Mouse (Mus musculus): ENCODE measurements around the gene Rpsa.

The Rpsa gene

DNA sequence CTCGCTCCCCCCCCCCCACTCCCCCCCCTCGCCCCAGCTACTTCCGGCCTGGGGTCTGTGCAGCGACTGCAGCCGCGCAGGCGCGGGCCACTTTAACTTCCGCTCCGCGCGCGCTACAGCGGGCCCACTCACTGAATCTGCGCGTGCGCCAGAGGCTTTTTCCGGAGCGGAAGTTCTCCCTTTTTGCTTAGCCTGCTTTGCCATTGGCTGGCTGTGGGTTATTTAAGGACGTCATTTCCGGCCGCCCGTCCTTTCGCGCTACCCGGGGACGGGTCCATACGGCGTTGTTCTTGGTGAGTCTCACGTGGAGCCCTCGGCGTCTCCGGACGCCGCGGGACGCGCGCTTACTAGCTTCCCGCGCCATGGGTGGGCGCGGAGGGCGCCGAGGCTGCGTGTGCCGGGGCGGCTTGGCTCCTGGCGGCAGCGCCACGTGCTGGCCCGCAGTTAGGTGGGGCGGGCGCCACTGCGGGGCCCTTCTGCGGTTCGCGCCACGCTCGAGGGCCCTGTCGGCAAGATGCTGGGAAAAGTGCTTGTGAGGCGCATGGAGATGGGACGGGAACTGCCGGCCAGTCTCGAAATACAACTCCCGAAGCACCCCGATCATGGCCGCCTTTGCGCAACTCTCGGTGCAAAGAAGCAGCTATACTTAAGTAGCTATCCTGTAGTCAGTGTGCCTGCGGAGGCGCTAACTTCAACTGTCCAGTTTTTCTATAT, at the start of gene Rpsa:
Gene Rpsa (plus strand): TSS at position 152 of the 714 bp plus-strand sequence.
- DNase-seq (ENCODE audit: low read depth, low spot score), result peak; percentile 98

GRCm38 (mm10) chr9:120078241-120078640, 49.2 kb upstream of the Rpsa start:
- no peak for DNase-seq (ENCODE audit: low read depth, low spot score)

DNA sequence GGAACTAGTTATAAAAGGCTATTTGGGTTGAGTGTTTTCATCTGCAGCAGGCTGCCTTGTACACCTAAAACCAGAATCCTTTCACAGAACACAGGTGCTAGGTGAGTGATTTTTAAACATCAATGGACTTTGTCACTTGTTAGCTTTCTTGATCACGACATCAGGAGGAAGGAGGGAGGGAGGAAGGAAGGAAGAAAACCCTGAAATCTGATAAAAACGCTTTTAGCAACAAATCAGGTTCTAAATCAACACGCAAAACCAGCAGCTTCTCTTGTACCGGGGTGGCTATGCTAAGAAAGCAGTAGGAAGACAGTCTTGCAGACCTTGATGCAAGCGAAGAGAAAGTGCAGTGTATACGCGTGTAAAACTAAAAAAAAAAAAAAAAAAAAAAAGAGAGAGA, 47.6 kb upstream of the Rpsa start:
- no peak for DNase-seq (ENCODE audit: low read depth, low spot score)

DNA sequence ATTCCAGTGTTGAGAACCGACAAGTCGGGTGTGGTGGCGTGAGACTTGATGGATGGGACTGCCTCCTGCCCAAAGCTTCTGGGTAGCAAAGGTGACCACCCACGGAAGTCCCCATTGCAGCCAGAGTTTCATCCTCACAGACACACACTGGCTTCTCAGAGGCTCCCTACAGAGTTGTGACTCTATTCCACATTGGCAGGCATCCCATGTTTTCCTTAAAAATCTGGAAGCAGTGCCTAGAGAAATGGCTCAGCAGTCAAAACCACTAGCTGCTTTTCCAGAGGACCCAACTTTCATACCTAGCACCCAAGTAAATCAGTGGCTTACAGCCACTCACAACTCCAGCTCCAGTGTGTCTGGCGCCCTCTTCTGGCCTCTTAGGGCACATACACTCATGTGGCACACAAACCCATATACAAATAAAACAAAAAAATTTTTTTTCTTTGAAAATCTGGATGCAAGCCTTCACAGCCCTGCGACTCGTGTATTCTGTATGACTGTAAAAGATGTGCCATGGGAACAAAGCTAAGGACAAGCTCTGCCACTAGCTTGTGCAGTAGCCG, 46.9 kb upstream of the Rpsa start:
- DNase-seq (ENCODE audit: low read depth, low spot score), result no peak

- peak; percentile 47 for DNase-seq (ENCODE audit: low read depth, low spot score)
These were observed 46.2 kb upstream of the Rpsa start for GRCm38 (mm10) chr9:120081247-120081646.

DNA sequence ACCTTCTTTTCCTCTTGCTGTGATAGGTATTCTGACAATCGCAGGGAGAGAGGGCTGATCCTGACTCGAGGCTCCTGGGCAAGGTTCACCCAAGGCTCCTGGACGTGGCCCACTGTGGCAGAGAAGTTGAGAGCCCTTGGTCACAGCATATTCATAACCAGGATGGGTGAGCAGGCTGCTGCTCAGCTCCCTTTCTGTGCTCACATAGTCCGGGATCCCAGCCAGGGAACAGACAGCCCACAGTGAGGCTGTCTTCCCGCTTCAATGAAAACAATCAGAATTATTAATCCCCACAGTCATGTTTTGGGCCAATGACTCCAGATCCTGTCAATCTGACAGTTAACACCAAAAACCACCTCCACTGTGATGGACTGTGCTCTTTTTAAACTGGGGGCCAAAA, 45.5 kb upstream of the Rpsa start:
- DNase-seq (ENCODE audit: low read depth, low spot score), result no peak

GRCm38 (mm10) chr9:120082691-120083090, 44.8 kb upstream of the Rpsa start:
- no peak for DNase-seq (ENCODE audit: low read depth, low spot score)

DNA sequence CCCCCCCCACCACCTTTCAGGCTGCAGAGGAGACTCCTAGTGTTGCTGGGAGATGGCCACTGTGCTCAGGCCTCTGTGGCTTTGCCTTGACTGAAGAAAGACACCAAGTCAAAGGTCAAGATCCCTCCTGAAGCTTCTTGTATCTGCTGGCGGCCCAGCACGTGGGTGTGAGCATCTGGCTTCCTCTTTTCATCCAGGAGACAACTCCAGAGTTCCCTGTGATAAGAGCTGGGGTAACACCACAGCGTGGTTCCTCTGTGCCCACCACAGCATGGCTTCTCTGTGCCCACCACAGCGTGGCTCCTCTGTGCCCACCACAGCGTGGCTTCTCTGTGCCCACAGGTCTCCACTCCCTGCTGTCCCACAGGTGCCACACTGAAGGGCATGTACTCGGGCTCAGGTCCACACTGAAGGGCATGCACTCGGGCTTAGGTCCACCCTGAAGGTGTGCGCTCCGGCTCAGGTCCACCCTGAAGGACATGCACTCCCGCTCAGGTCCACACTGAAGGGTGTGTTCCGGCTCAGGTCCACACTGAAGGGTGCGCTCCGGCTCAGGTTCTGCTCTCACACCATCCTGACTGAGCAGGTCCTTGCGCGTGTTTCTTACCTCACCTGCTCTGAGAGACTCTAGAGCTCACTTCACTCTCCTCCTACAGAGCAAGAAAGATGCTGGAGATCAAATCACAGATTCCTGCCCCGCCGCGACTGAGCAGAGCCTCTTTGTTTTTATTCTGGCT, 44.2 kb upstream of the Rpsa start:
- no peak for DNase-seq (ENCODE audit: low read depth, low spot score)

- DNase-seq (ENCODE audit: low read depth, low spot score), result no peak
These were observed 43.1 kb upstream of the Rpsa start for GRCm38 (mm10) chr9:120084406-120084805.

DNA sequence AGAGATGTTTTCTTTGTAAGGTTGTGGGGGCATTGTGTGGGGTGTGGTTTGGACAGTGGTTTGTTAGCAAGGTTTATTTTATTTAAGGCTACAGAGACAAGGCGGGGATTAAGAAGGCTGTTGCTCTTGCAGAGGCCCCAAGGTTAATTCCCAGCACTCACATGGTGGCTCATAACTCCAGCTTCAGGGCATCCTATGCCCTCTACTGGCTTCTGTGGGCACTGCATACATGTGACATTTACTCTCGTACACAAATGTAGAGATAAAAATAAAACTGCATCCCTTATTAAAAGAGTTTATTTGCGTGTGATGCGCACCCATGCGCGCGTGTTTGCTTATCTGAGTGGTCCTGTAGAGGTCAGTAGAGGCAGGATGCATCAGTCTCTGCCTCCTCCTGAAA, 38.4 kb upstream of the Rpsa start:
- no peak for DNase-seq (ENCODE audit: low read depth, low spot score)

GRCm38 (mm10) chr9:120091086-120091485, 36.4 kb upstream of the Rpsa start:
- DNase-seq (ENCODE audit: low read depth, low spot score), result no peak

DNA sequence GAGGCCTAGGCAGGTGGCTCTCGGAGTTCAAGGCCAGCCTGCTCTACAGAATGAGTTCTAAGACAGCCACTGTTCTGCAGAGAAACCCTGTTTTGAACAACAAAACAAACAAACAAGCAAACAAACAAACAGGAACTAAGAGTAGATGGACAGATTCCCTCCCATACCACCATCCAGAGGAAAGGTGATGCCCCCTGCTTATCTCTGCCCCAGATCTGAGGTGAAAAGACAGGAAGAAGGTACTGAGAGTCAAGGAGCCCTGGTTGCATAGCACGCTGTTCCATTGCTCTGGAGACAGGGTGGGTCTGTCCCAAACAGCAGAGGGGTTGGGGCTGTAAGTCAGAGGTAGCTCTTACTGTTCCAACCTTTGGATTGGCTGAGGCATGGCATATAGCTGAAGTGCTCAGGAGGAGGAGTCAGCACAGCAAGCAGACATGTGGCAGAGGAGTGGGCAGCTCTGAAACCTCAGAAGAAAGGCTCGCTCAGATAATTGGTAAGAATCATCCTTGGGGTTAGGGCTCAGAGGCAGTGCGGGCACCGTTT, 35.7 kb upstream of the Rpsa start, which contains the start of gene Ccr8:
Gene Ccr8 (plus strand): TSS at position 419 of the 543 bp plus-strand sequence.
- no peak for DNase-seq (ENCODE audit: low read depth, low spot score)

DNA sequence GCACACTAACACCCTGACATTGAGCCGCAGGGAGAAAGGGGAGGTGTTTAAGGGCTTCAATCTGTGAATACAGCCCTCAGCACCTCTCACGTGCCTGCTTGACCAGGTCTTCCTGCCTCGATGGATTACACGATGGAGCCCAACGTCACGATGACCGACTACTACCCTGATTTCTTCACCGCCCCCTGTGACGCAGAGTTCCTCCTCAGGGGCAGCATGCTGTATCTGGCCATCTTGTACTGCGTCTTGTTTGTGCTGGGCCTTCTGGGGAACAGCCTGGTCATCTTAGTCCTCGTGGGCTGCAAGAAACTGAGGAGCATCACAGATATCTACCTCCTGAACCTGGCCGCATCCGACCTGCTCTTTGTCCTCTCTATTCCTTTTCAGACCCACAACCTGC, 33.8 kb upstream of the Rpsa start:
- no peak for DNase-seq (ENCODE audit: low read depth, low spot score)

GRCm38 (mm10) chr9:120095886-120096285, 31.6 kb upstream of the Rpsa start:
- DNase-seq (ENCODE audit: low read depth, low spot score), result no peak

DNA sequence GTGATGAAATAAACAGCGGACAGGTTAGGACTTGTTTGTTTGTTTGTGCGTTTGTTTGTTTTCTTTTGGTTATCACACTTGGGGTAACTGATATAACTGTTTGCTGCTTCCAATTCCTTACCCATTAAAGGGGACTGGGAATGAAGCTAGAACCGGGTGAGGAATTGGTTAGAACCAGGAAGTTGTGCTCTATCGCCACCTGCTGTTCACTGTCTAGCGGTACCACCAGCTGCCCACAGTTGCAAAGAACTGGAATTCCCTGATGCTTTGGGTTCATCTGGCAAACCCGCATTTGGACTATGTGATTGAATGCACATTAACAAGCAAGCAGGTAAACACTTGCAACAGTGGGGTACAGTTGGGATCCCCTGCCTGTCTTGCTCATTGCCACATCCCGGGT, 28.8 kb upstream of the Rpsa start:
- DNase-seq (ENCODE audit: low read depth, low spot score), result peak; percentile 47

DNA sequence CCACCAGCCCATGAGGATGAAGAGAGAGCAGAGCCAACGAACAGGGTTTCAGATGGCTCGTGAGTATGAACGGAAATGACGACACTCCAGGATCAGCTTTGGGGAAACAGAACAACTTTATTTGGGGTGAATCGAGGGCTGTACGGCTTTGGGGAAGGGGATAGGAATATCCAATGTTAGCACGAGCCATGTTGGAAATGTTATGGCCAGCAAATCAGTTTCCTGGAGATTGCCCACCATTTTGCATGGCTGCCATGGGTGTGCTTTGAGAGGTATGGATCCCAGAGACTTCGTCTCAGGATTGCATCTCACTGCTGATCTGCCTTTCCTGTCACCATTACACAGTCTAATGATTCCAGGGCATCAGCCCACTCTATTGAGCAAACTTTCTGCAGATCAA, 28.2 kb upstream of the Rpsa start:
- DNase-seq (ENCODE audit: low read depth, low spot score), result no peak

- DNase-seq (ENCODE audit: low read depth, low spot score), result no peak
These were observed 26.3 kb upstream of the Rpsa start for GRCm38 (mm10) chr9:120101165-120101564.

DNA sequence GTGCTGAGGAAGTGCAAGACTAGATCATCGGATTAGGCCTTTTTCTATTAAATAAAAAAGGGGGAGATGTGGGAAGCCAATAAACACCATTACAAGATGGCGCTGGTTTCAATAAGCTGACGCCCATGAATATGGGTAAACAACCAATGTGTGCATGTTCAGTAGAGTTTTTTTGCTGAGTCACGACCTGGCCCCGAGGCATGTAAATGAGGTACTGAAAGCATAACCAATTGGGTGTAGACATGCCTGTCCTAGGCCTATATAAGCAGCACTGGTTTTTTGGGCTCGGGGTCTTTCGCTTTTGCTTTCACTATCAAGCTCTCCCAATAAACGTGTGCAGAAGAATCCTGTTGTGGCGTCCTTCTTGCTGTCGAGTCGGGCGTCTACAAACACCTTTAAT, 18.5 kb upstream of the Rpsa start:
- DNase-seq (ENCODE audit: low read depth, low spot score), result peak; percentile 37

DNA sequence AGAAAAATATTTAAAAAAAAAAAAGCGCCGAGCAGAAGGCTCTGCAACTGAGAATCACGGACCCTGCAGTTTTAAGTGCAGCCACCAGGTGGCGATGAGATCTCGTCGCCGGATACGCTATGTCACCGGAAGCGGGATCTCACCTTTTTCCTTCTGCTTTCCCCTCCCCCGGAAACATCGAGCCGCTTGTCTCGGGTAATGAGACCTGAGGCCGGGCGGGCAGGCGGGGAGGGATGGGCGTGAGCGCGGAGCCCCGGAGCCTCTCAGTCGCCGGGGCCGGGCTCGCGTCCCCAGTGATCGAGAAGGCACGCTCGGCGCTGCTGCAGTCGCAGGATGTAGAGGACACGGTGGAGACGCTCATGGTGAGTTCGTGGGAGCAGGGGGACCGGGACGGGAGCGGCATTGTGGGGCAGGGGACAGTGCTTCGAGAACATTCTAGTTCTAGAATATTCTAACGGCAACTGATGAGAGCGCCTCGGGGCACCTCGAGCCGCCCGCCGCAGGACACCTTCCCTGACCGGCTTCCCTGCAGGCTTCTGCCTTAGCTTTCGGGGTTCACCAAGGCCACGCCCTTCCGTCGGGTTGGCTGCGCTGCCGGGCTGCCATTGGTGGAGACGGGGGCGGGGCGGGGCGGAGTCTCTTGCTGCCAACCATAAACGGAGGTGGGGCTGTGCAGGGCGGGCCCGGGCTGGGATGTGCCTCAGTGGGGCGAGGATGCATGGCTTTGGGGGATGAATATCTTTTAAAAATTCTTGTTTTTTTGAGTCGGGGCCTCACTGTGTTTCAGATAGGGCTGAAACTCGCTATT, 17.1 kb upstream of the Rpsa start, which contains the start of gene Slc25a38:
Gene Slc25a38 (plus strand): TSS at position 164 of the 808 bp plus-strand sequence.
- peak; percentile 98 for DNase-seq (ENCODE audit: low read depth, low spot score)

GRCm38 (mm10) chr9:120111156-120111945, 16.1 kb upstream of the Rpsa start:
- DNase-seq (ENCODE audit: low read depth, low spot score), result peak; percentile 74

DNA sequence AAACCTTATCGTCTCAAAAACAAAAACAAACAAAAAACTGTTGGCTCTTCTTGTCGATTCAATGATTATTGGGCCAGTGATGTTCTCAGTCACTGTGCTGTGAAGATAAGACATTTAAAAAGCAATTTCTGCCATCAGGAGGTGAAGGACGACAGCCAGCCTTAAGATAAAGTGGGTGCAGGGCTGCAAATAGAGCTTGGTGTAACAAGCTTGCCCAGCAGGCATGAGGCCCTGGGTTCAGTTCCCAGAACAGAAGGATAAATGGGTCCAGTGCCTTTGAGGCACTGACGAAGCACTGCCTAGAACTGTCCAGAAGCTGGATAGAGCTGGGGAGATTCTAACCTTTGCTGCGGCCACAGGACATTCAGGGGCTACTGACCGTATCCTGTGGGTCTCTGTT, 15.0 kb upstream of the Rpsa start:
- DNase-seq (ENCODE audit: low read depth, low spot score), result no peak
